Mouse (Mus musculus): ENCODE measurements at regions not wholly inside any gene's neighbourhood (a gene's known extent, or its start where the extent isn't known, plus 50 kb on each side); places are given as distances from the start of the nearest gene placed in this dataset.

- Histone ChIP-seq H3K9me3 (no peaks in the 10 kb centered on the region; the same call in 1 of the 2 replicates), H3K27me3 (replicated peaks; ENCODE audit: low read depth, poor library complexity, severe bottlenecking) (no peaks in the 10 kb centered on the region), H3K36me3 (replicated peaks) (no peaks in the 10 kb centered on the region), H3K27ac (replicated peaks) (no peak overlapping the region), H3K4me1 (peaks cover 11% of the 10 kb centered on the region), H3K4me3 (no peak overlapping the region)
- DNase-seq (ENCODE audit: low spot score), result peak; percentile 12
- WGBS, result 60% methylated on average over 11 of the region's 11 CpGs
Measured at GRCm38 (mm10) chr16:42745943-42746675, 129.6 kb upstream of the Zbtb20 start.

DNA sequence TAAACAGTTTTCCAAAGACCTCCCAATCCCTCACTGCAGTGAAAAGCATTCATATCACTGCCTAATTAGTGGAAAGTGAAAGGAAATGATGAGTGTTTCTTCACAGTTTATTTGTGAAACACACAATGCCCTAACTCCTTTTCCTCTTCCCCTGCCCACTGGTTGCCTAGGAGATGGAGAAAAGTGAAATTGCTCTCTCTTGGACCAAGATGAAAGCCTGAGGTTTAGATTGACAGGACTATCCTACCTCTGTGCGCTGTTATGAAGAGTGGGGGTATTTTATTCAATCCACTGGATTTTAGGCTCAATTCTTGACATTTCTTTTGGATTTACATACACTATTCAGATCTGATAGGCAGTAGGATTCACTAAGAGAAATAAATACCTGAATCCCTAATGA lies 132.1 kb upstream of the Zbtb20 start:
- WGBS, result 74% methylated on average over 1 of the region's 1 CpGs
- H3K4me1 ChIP-seq, result peaks cover 11% of the 10 kb centered on the region
- no peak overlapping the region for H3K27ac ChIP-seq (replicated peaks)
- no peaks in the 10 kb centered on the region for H3K27me3 ChIP-seq (replicated peaks; ENCODE audit: low read depth, poor library complexity, severe bottlenecking)
- no peaks in the 10 kb centered on the region for H3K36me3 ChIP-seq (replicated peaks)
- no peaks in the 10 kb centered on the region; the same call in 1 of the 2 replicates for H3K9me3 ChIP-seq
- no peak for DNase-seq (ENCODE audit: low spot score)
- no peak overlapping the region for H3K4me3 ChIP-seq

DNA sequence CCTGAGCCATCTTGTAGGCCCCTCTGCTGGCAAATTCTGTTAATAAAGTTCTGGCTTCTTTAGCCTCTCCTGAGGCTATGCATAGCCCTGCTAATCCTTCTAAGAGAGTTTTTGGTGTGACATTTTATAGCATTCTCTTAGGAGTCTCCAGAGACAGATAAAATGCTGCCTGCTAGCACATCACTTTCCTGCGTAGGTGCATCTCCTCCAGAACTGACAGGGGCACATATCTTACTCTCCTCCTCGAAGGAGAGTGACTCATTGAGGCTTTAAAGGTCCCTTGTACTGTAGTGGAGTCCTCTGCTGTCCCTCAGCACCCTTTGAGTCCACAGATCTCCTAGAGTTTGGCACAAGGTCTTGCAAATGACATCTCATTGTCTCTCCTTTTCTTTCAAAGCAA lies 132.6 kb upstream of the Zbtb20 start:
- Histone ChIP-seq H3K27me3 (replicated peaks; ENCODE audit: low read depth, poor library complexity, severe bottlenecking) (no peaks in the 10 kb centered on the region), H3K4me3 (no peak overlapping the region), H3K27ac (replicated peaks) (no peak overlapping the region), H3K36me3 (replicated peaks) (no peaks in the 10 kb centered on the region), H3K9me3 (no peaks in the 10 kb centered on the region; the same call in 1 of the 2 replicates), H3K4me1 (peaks cover 11% of the 10 kb centered on the region)
- 60% methylated on average over 2 of the region's 2 CpGs for WGBS
- no peak for DNase-seq (ENCODE audit: low spot score)

DNA sequence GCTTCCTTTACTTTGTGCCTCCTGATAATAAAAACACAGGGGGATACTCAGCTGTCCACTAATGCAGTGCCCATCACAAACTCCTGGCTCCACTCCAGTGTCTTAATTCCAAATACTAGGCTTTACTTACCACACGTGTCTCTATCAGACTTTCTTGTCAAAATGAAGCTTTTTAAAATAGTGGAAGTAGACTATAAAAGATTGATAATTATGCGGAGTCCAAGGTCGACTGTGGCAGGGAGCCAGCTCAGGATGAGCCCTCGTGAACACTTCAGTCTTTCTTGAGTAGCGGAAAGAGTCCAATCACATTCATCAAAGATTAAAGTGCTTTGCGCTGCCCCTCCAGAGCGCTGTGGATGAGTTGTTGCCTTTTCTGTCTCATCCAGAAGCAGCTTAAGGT lies 147.9 kb upstream of the Zbtb20 start:
- H3K36me3 ChIP-seq (replicated peaks), result no peaks in the 10 kb centered on the region
- no peak overlapping the region for H3K4me3 ChIP-seq
- no peaks in the 10 kb centered on the region for H3K9me3 ChIP-seq
- WGBS, result 94% methylated on average over 7 of the region's 7 CpGs
- no peak overlapping the region for H3K27ac ChIP-seq (replicated peaks)
- DNase-seq (ENCODE audit: low spot score), result no peak
- no peaks in the 10 kb centered on the region for H3K4me1 ChIP-seq
- H3K27me3 ChIP-seq (replicated peaks; ENCODE audit: low read depth, poor library complexity, severe bottlenecking), result no peaks in the 10 kb centered on the region

- Histone ChIP-seq H3K27ac (replicated peaks) (no peak overlapping the region), H3K27me3 (replicated peaks; ENCODE audit: low read depth, poor library complexity, severe bottlenecking) (no peaks in the 10 kb centered on the region), H3K4me3 (no peak overlapping the region), H3K4me1 (peaks cover 15% of the 10 kb centered on the region), H3K9me3 (no peaks in the 10 kb centered on the region), H3K36me3 (replicated peaks) (no peaks in the 10 kb centered on the region)
- 76% methylated on average over 3 of the region's 3 CpGs for WGBS
- DNase-seq (ENCODE audit: low spot score), result no peak
Measured at GRCm38 (mm10) chr16:42719915-42720314, 155.8 kb upstream of the Zbtb20 start.

GRCm38 (mm10) chr16:42718452-42718851 lies 157.2 kb upstream of the Zbtb20 start:
- Histone ChIP-seq H3K27me3 (replicated peaks; ENCODE audit: low read depth, poor library complexity, severe bottlenecking) (no peaks in the 10 kb centered on the region), H3K27ac (replicated peaks) (no peak overlapping the region), H3K4me3 (no peak overlapping the region), H3K9me3 (no peaks in the 10 kb centered on the region), H3K4me1 (peaks cover 15% of the 10 kb centered on the region), H3K36me3 (replicated peaks) (no peaks in the 10 kb centered on the region)
- no peak for DNase-seq (ENCODE audit: low spot score)
- 86% methylated on average over 7 of the region's 7 CpGs for WGBS

DNA sequence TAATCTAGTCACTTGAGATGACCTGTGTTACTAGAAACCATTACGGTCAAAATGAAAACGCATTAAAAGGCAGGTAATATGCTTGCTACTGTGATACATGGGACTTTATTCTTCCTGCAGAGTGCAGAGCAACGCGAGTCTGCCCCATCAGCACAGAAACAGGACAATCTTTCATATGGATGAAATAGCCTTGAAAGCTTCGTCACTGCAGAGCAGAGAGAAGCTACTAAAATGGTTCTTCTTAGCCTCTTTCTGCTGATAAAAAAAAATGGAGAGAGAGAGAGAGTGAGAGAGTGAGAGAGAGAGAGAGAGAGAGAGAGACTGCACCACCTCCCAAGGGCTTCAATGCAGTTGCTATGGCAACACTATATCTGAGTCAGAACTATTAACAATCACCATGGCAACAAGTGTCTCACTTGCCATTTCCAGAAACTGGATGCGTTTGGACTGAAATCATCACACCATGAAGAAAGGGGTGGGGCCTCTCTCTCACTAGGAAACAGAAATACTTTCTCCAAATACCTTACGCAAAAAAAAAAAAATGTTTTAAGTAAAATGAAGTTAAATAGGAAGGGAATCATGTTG lies 157.8 kb upstream of the Zbtb20 start:
- H3K27me3 ChIP-seq (replicated peaks; ENCODE audit: low read depth, poor library complexity, severe bottlenecking), result no peaks in the 10 kb centered on the region
- 69% methylated on average over 7 of the region's 7 CpGs for WGBS
- no peak for DNase-seq (ENCODE audit: low spot score)
- no peak overlapping the region for H3K27ac ChIP-seq (replicated peaks)
- peaks cover 15% of the 10 kb centered on the region for H3K4me1 ChIP-seq
- H3K4me3 ChIP-seq, result no peak overlapping the region
- H3K36me3 ChIP-seq (replicated peaks), result no peaks in the 10 kb centered on the region
- no peaks in the 10 kb centered on the region for H3K9me3 ChIP-seq

- H3K27ac ChIP-seq (replicated peaks), result no peak overlapping the region
- no peak for DNase-seq (ENCODE audit: low spot score)
Measured at GRCm38 (mm10) chr16:42717075-42717827, 158.4 kb upstream of the Zbtb20 start.

DNA sequence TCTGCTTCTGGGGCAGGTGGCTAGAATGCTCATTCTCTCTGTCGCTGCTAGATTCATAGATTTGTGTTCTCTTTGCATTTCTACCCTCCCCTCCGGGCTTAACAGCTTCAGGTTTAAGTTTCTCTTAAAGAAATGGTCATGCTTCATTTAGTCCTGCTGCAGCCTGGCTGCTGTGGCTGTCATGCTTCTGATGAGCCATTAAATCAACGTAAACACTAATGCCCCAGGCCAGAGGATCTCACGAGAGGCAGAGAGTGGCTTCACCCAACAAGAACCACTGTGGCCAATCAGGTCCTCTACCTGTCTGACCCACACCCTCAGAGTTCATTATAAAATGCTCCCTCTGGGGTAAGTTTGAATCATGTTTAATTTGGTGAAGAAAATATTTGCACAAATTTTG lies 173.0 kb upstream of the Zbtb20 start:
- peaks cover 7% of the 10 kb centered on the region; the same call in 1 of the 2 replicates for H3K4me1 ChIP-seq
- 17% methylated on average over 4 of the region's 4 CpGs for WGBS
- no peaks in the 10 kb centered on the region for H3K9me3 ChIP-seq
- no peak overlapping the region for H3K4me3 ChIP-seq
- no peak overlapping the region for H3K27ac ChIP-seq (replicated peaks)
- peak; percentile 9 for DNase-seq (ENCODE audit: low spot score)
- H3K27me3 ChIP-seq (replicated peaks; ENCODE audit: low read depth, poor library complexity, severe bottlenecking), result no peaks in the 10 kb centered on the region
- no peaks in the 10 kb centered on the region for H3K36me3 ChIP-seq (replicated peaks)

More at GRCm38 (mm10) chr16:42717075-42717827, 158.4 kb upstream of the Zbtb20 start:
- WGBS, result 81% methylated on average over 9 of the region's 9 CpGs
- H3K4me3 ChIP-seq, result no peak overlapping the region
- no peaks in the 10 kb centered on the region for H3K9me3 ChIP-seq
- no peaks in the 10 kb centered on the region for H3K36me3 ChIP-seq (replicated peaks)
- H3K4me1 ChIP-seq, result peaks cover 15% of the 10 kb centered on the region
- no peaks in the 10 kb centered on the region for H3K27me3 ChIP-seq (replicated peaks; ENCODE audit: low read depth, poor library complexity, severe bottlenecking)

- no peaks in the 10 kb centered on the region for H3K36me3 ChIP-seq (replicated peaks)
- no peaks in the 10 kb centered on the region for H3K27me3 ChIP-seq (replicated peaks; ENCODE audit: low read depth, poor library complexity, severe bottlenecking)
- 83% methylated on average over 3 of the region's 3 CpGs for WGBS
- no peak for DNase-seq (ENCODE audit: low spot score)
- no peak overlapping the region for H3K27ac ChIP-seq (replicated peaks)
- H3K9me3 ChIP-seq, result 0 out of 2 replicates have a peak, but pooled peaks cover 2% of the 10 kb centered on the region
- no peak overlapping the region for H3K4me3 ChIP-seq
- H3K4me1 ChIP-seq, result no peaks in the 10 kb centered on the region
Measured at GRCm38 (mm10) chr16:42681196-42681595, 194.5 kb upstream of the Zbtb20 start.

DNA sequence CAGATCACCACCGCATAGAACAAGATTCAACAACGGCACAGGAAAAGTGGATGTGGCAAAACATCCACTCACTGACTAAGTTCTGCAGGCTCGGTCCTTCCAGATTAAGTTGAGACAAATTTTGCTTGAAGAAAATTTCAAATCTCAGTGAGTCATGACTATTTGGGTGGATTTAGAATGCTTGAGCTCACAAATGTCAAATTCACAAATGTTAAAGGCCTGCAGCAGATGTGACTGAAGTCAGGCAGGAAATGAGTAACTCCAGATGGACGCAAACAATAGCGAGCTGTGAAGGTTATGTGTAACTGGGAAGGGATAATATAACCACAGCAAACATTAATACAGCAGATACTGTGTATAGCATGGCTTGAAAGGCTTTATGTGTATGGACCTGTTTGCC lies 198.5 kb upstream of the Zbtb20 start:
- H3K27ac ChIP-seq (replicated peaks), result no peak overlapping the region
- no peaks in the 10 kb centered on the region for H3K9me3 ChIP-seq
- H3K4me1 ChIP-seq, result no peaks in the 10 kb centered on the region
- H3K36me3 ChIP-seq (replicated peaks), result no peaks in the 10 kb centered on the region
- 84% methylated on average over 5 of the region's 5 CpGs for WGBS
- no peaks in the 10 kb centered on the region for H3K27me3 ChIP-seq (replicated peaks; ENCODE audit: low read depth, poor library complexity, severe bottlenecking)
- H3K4me3 ChIP-seq, result no peak overlapping the region
- no peak for DNase-seq (ENCODE audit: low spot score)

DNA sequence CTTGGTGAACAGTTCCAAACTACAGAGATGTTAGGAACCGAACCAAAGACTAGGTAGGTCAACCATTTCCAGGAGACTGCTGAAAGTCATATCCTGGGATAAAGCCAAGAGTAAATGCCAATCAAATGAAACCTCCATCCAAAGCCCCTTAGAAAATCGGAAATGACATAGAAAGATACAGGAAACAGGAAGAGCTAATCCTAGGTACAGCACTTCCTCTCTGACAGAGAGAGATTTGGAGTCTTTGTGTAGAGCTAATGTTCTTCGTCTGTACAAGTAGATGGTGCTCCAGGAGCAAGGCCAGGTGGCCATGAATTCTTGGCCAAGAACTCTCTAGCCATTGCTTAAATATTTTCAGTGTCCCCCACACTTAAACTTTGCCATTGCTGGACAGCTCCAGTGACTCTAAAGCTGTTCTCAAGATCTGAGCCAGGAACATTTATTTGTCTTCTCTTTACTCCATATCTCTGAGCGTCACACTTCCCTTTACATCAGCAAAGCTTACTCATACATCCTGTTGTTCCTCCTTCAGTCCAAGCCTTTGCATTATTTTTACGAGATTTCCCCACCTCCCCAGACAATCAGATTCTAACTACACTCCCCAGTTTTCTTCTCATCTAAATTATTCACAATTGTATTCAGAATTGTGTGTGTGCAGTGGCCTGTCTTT lies 199.1 kb upstream of the Zbtb20 start:
- H3K36me3 ChIP-seq (replicated peaks), result no peaks in the 10 kb centered on the region
- no peaks in the 10 kb centered on the region for H3K9me3 ChIP-seq
- no peak overlapping the region for H3K4me3 ChIP-seq
- H3K27me3 ChIP-seq (replicated peaks; ENCODE audit: low read depth, poor library complexity, severe bottlenecking), result no peaks in the 10 kb centered on the region
- no peak for DNase-seq (ENCODE audit: low spot score)
- H3K27ac ChIP-seq (replicated peaks), result no peak overlapping the region
- no peaks in the 10 kb centered on the region for H3K4me1 ChIP-seq
- WGBS, result 84% methylated on average over 5 of the region's 5 CpGs
